Mouse (Mus musculus): ENCODE measurements around the gene Adam1a. TPM values are rescaled to one million over a fixed set of nuclear protein-coding genes. Genes with fewer than 3 reads are reported as not detected.

The Adam1a gene
- 6.6 TPM for polyA plus RNA-seq (2014; fragmentation: Illumina TruSeq; extraction: RNeasy Lipid Tissue Mini Kit (QIAGEN cat#74804); ENCODE audit: low replicate concordance)

DNA sequence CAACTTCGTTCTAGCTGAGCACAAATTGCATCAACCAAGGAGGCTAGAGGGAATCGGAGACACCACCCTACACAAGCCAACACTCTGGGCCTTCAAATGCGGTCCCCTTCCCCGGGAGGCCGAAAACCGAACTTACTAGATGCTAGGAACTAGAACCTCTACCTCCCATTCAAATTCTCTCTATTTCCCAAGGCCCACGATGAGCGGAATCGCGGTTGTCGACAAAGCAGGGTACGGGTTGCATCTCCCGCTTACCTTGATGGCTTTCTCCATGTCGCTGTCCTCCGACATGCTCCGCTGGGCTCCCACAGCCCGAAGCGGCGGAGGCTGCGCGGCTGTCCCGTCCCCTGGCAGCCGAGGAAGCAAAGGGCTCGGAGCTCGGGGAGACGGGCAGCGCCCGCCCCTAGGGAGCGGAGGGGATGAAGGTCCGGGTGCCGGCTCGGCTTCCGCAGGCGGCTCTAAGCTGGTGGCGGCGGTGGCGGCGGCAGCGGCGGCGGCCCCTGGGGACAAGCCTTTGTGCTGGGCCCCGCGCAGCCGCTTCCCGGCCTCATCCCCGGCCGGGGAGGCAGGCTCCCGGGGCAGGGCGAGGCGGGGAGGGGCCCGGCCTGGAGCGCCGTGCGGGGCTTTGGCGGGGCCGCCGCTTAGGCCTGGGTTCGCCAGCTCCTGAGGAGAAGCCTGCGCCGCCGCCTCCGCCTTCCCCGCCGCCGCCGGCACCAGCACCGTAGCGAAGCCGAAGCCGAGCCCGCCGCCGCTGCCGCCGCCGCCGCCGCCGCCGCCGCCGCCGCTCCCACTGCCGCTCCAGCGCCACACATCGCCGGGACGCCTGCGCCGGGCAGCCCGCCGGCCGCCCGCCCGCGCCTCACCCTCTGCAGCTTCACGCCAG is at the start of gene Adam1a, which contains the start of gene Gm42878:
TSS of gene Adam1a (minus strand) at position 573 of the 883 bp plus-strand sequence.
TSS of gene Gm42878 (minus strand) at position 573 of the 883 bp plus-strand sequence.

DNA sequence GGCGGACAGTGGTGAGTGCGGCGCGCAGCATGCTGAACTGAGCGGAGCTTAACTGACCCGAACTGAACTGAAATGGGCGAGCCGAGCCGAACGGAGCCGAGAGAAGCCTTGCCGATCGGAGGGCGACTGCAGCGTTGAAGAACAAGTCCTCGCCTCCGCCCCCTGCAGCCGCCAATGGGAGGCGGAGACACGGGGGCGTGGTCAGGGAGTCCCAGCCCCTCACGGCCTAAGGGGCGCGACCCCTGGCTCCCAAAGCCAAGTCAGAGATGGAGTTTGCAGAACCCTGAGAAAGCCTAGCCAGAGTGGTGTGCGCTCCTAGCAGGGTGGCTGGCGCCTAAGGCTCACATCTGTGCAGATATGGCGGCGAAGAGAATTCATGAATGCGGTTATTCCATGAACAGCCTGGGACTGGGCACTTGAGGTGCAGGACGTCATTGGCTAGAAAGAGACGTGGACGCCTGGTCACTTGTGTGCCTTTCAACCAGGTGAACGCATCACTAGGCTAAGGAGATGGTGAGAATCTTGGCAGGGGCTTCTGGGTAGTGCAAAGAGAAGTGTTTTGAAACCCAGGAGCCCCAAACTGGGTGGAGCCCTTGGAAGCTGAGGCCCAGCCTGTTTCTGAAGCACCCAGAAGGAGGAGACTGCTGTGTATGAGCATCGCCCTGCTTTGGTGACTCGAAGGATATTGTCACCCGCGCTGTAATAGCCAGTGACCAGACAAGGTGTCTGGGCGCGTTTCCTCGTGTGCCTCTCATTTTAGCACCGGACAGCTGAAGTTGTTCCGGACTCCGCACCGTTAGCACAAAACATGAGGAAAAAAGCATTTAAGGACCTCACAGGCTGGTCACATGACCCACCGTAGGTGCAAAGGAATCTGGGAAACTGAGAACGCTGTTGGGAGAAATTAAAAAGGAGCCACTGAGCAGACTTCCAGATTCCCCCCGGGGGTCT is 48.4 kb upstream of the Adam1a start, which contains the start of gene Aldh2:
TSS of gene Aldh2 (minus strand) at position 374 of the 951 bp plus-strand sequence.

DNA sequence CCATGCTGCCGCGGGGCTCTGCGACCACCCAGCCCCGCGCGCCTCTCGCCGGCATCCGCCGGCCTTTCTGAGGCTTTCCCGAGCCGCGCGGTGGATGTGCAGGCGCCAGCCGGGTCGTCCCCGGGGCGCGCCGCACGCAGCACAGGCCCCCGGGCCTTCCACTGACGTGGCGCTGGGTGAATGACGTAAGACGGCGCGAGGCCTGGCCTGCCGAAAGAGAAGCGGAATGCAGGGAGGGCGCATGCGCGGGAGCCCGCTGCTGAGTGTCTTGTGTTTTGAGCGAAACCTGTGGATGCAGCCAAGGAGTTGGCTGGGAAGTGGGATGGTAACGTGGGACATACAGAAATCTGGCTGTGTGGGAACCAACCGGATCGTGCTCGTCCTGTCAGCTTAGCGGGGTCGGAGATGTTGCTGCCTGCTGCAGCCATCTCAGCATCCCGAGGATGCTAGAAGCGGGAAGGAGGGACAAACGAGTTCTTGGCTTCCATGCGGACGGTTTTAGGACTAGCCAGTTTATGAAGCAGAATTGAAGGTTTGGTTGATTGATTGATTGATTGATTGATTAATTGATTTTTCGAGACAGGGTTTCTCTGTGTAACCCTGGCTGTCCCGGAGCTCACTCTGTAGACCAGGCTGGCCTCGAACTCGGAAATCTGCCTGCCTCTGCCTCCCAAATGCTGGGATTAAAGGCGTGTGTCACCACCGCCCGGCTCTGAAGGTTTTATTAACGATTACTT is 679 bp upstream of the Adam1a start, which contains the start of gene Mapkapk5:
TSS of gene Mapkapk5 (minus strand) at position 113 of the 737 bp plus-strand sequence.

DNA sequence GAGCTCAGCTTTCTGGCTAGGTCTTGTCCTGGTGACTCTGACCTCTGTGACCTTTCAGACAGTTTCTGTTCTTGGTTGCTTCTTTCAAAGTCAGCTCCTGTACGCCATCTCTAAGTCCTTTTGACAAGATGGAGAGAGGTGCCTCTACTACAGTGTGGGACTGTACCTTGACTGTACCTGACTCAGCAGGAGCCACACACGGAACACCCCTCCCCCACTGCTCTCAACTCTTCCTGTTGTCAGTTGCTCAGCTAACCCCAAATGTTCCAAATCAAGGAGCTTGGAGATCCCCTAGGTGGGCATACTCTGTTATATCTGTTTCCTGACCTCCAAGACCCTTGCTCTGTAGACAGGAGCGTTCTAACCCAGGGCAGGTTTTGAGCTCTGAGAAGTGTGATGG is 42.1 kb downstream of the Adam1a start, which contains the start of gene Adam1b:
TSS of gene Adam1b (minus strand) at position 205 of the 400 bp plus-strand sequence.

Other genes starting within 250 kb of the Adam1a start
- gene Trafd1, start 159.8 kb downstream of the Adam1a start, polyA plus RNA-seq (2014; fragmentation: Illumina TruSeq; extraction: RNeasy Lipid Tissue Mini Kit (QIAGEN cat#74804); ENCODE audit: low replicate concordance) = 24.1 TPM
- gene Naa25, start 147.5 kb downstream of the Adam1a start, polyA plus RNA-seq (2014; fragmentation: Illumina TruSeq; extraction: RNeasy Lipid Tissue Mini Kit (QIAGEN cat#74804); ENCODE audit: low replicate concordance) = 22.3 TPM
- not detected for gene Tmem116, start 93.6 kb downstream of the Adam1a start, polyA plus RNA-seq (2014; fragmentation: Illumina TruSeq; extraction: RNeasy Lipid Tissue Mini Kit (QIAGEN cat#74804); ENCODE audit: low replicate concordance)
- 6.2 TPM for gene Erp29, start 93.0 kb downstream of the Adam1a start, polyA plus RNA-seq (2014; fragmentation: Illumina TruSeq; extraction: RNeasy Lipid Tissue Mini Kit (QIAGEN cat#74804); ENCODE audit: low replicate concordance)
- not detected for gene Adam1b, start 42.0 kb downstream of the Adam1a start, polyA plus RNA-seq (2014; fragmentation: Illumina TruSeq; extraction: RNeasy Lipid Tissue Mini Kit (QIAGEN cat#74804); ENCODE audit: low replicate concordance)
- gene Gm42878, start within 50 bp of the Adam1a start, polyA plus RNA-seq (2014; fragmentation: Illumina TruSeq; extraction: RNeasy Lipid Tissue Mini Kit (QIAGEN cat#74804); ENCODE audit: low replicate concordance) = not detected
- gene Mapkapk5, start 423 bp upstream of the Adam1a start, polyA plus RNA-seq (2014; fragmentation: Illumina TruSeq; extraction: RNeasy Lipid Tissue Mini Kit (QIAGEN cat#74804); ENCODE audit: low replicate concordance) = 93.5 TPM
- gene Aldh2, start 48.3 kb upstream of the Adam1a start, polyA plus RNA-seq (2014; fragmentation: Illumina TruSeq; extraction: RNeasy Lipid Tissue Mini Kit (QIAGEN cat#74804); ENCODE audit: low replicate concordance) = 3.2 TPM
- 4.4 TPM for gene Acad12, start 73.5 kb upstream of the Adam1a start, polyA plus RNA-seq (2014; fragmentation: Illumina TruSeq; extraction: RNeasy Lipid Tissue Mini Kit (QIAGEN cat#74804); ENCODE audit: low replicate concordance)
- 0.74 TPM for gene Acad10, start 115.0 kb upstream of the Adam1a start, polyA plus RNA-seq (2014; fragmentation: Illumina TruSeq; extraction: RNeasy Lipid Tissue Mini Kit (QIAGEN cat#74804); ENCODE audit: low replicate concordance)
- gene Brap, start 115.1 kb upstream of the Adam1a start, polyA plus RNA-seq (2014; fragmentation: Illumina TruSeq; extraction: RNeasy Lipid Tissue Mini Kit (QIAGEN cat#74804); ENCODE audit: low replicate concordance) = 20.0 TPM
- 160 TPM for gene Atxn2, start 165.9 kb upstream of the Adam1a start, polyA plus RNA-seq (2014; fragmentation: Illumina TruSeq; extraction: RNeasy Lipid Tissue Mini Kit (QIAGEN cat#74804); ENCODE audit: low replicate concordance)

All from small intestine, adult 10 weeks (tissue).